Mouse (Mus musculus) Patski (cell line): Measurements from ENCODE around the gene Pde10a. TPM values are rescaled to one million over a fixed set of nuclear protein-coding genes. Genes with fewer than 3 reads are reported as not detected.

Experiments used
- ATAC-seq: fragments of 100-300 bp; one replicate; pipeline ENCODE4 v1.8.0; 2021
- CTCF ChIA-PET: fragments of 350-600 bp; sonication (Branson Sonifier 250); formaldehyde crosslinking; loops from one replicate; lab custom pipeline; 2022; ENCODE audit warnings: inconsistent platforms; lab: Charles Lee
- POLR2A ChIA-PET: fragments of 350-600 bp; sonication (Branson Sonifier 250); formaldehyde crosslinking; loops from one replicate; lab custom pipeline; 2022; ENCODE audit warnings: antibody characterized with exemption, inconsistent platforms; lab: Charles Lee
- DNase-seq: peaks from one replicate; pipeline ENCODE4 v3.0.0-alpha.2; 2011; ENCODE audit warnings: low read depth, low spot score
- H3K27me3 ChIP-seq: fragments of 371-371 bp; one replicate; pipeline ENCODE4 v1.5.1; 2021
- CTCF ChIP-seq: fragments of 100-300 bp; IDR thresholded peaks from one replicate; pipeline ENCODE4 v1.5.1; 2021
- in situ Hi-C: fragments of 300-500 bp; cut with MboI; formaldehyde crosslinking; loops from 3 replicates; pipeline ENCODE4 v1.11.1; 2018; ENCODE audit warnings: low pct_unique_long_range_greater_than_20kb, mixed read lengths
- polyA plus RNA-seq: library from polyadenylated mRNA; unstranded; gene quantifications from one replicate; pipeline ENCODE4 v1.2.3, GENCODE M21; 2021

The Pde10a gene
- polyA plus RNA-seq, 1 experiment from 2014 or later = 7.7 TPM

- no peak for TF ChIP-seq CTCF
- in situ Hi-C loops = no loop called here
These were observed 255.3 kb downstream of the Pde10a start for GRCm38 (mm10) chr17:8780484-8780883.

GRCm38 (mm10) chr17:8781040-8781439 lies 255.9 kb downstream of the Pde10a start:
- CTCF ChIA-PET = interaction anchor here (0.6 kb wide), 1 partner anchor 224 kb away, joined by 3 read pairs; no protein-coding TSS in a partner anchor
- POLR2A ChIA-PET = no interaction called here
- peaks cover 6% of the 10 kb centered on the region for H3K27me3 ChIP-seq
- no peak for DNase-seq
- no peak for ATAC-seq
- in situ Hi-C loops = no loop called here
- TF ChIP-seq CTCF = no peak

More at GRCm38 (mm10) chr17:8780484-8780883, 255.3 kb downstream of the Pde10a start:
- H3K27me3 ChIP-seq = peaks cover 3% of the 10 kb centered on the region
- ChIA-PET POLR2A (no interaction called here), CTCF (no interaction called here)
- ATAC-seq = no peak
- DNase-seq = no peak

GRCm38 (mm10) chr17:8781576-8781975 lies 256.4 kb downstream of the Pde10a start:
- no peak for DNase-seq
- in situ Hi-C loops = no loop called here
- H3K27me3 ChIP-seq = peaks cover 6% of the 10 kb centered on the region
- no peak for TF ChIP-seq CTCF
- CTCF ChIA-PET = no interaction called here
- POLR2A ChIA-PET = no interaction called here
- no peak for ATAC-seq

GRCm38 (mm10) chr17:8785908-8786307 lies 260.7 kb downstream of the Pde10a start:
- ATAC-seq (no peak), DNase-seq (no peak)
- peaks cover 6% of the 10 kb centered on the region for H3K27me3 ChIP-seq
- no peak for TF ChIP-seq CTCF
- in situ Hi-C loops = no loop called here
- ChIA-PET POLR2A (interaction anchor here (0.6 kb wide), 1 partner anchor 219 kb away, joined by 3 read pairs; no protein-coding TSS in a partner anchor), CTCF (no interaction called here)

GRCm38 (mm10) chr17:8786484-8786883 lies 261.3 kb downstream of the Pde10a start:
- ChIA-PET CTCF (no interaction called here), POLR2A (interaction anchor here (0.6 kb wide), 1 partner anchor 218 kb away, joined by 3 read pairs; no protein-coding TSS in a partner anchor)
- in situ Hi-C loops = no loop called here
- H3K27me3 ChIP-seq = peaks cover 2% of the 10 kb centered on the region
- DNase-seq (no peak), ATAC-seq (no peak)
- no peak for TF ChIP-seq CTCF

- ATAC-seq (no peak), DNase-seq (no peak)
- in situ Hi-C loops = no loop called here
- H3K27me3 ChIP-seq = peaks cover 2% of the 10 kb centered on the region
- CTCF ChIA-PET = interaction anchor here (1.3 to 1.5 kb wide), 3 partner anchors 12 to 17 kb away, joined by 3 to 4 read pairs (median 3); no protein-coding TSS in a partner anchor
- POLR2A ChIA-PET = no interaction called here
- TF ChIP-seq CTCF = no peak
These were observed 262.6 kb downstream of the Pde10a start for GRCm38 (mm10) chr17:8787762-8788161.

- CTCF ChIA-PET = interaction anchor here (1.5 kb wide), 1 partner anchor 18 kb away, joined by 3 read pairs; no protein-coding TSS in a partner anchor
These were observed 266.4 kb downstream of the Pde10a start for GRCm38 (mm10) chr17:8791561-8791960.

GRCm38 (mm10) chr17:8792611-8793010 lies 267.4 kb downstream of the Pde10a start:
- ChIA-PET POLR2A (interaction anchor here (0.6 to 1.4 kb wide), 3 partner anchors 10 to 220 kb away, joined by 3 to 5 read pairs (median 4); no protein-coding TSS in a partner anchor), CTCF (interaction anchor here (1.2 kb wide), 1 partner anchor 15 kb away, joined by 3 read pairs; no protein-coding TSS in a partner anchor)
- in situ Hi-C loops = no loop called here
- no peak for TF ChIP-seq CTCF
- peaks cover 8% of the 10 kb centered on the region for H3K27me3 ChIP-seq
- ATAC-seq = no peak
- no peak for DNase-seq

More at GRCm38 (mm10) chr17:8791561-8791960, 266.4 kb downstream of the Pde10a start:
- ATAC-seq = no peak
- DNase-seq = no peak
- in situ Hi-C loops = no loop called here
- POLR2A ChIA-PET = no interaction called here
- H3K27me3 ChIP-seq = peaks cover 3% of the 10 kb centered on the region
- TF ChIP-seq CTCF = no peak

GRCm38 (mm10) chr17:8797624-8798023 lies 272.5 kb downstream of the Pde10a start:
- POLR2A ChIA-PET = no interaction called here
- CTCF ChIA-PET = no interaction called here
- H3K27me3 ChIP-seq = peaks cover 30% of the 10 kb centered on the region
- in situ Hi-C loops = no loop called here
- DNase-seq (no peak), ATAC-seq (no peak)
- no peak for TF ChIP-seq CTCF

- ChIA-PET POLR2A (no interaction called here), CTCF (no interaction called here)
- H3K27me3 ChIP-seq = peaks cover 30% of the 10 kb centered on the region
- DNase-seq = no peak
- in situ Hi-C loops = no loop called here
- no peak for TF ChIP-seq CTCF
- ATAC-seq = no peak
These were observed 273.5 kb downstream of the Pde10a start for GRCm38 (mm10) chr17:8798531-8799295.

- ATAC-seq = no peak
- no peak for TF ChIP-seq CTCF
- H3K27me3 ChIP-seq = peaks cover 30% of the 10 kb centered on the region
- in situ Hi-C loops = no loop called here
- ChIA-PET POLR2A (no interaction called here), CTCF (no interaction called here)
- no peak for DNase-seq
These were observed 274.1 kb downstream of the Pde10a start for GRCm38 (mm10) chr17:8799296-8799731.
